Mouse (Mus musculus) adrenal gland, postnatal 4 days (tissue): ENCODE measurements at regions not wholly inside any gene's neighbourhood (a gene's known extent, or its start where the extent isn't known, plus 50 kb on each side); places are given as distances from the start of the nearest gene placed in this dataset.
A peak's percentile ranks its signal among the peaks of the same experiment; 100 is the strongest.
"Not testable (repeated sequence)": the region's sequence is repeated elsewhere in the genome, so short reads cannot be mapped to it uniquely, and the experiment has no call there.

ENCODE experiments used
- DNase-seq, 2 experiments: peaks; one replicate each; pipeline ENCODE4 v3.0.0; 2021 to 2022; ENCODE audit warnings: low spot score in 2 of 2, mixed read lengths in 2 of 2

- DNase-seq: not testable (repeated sequence)
Measured at GRCm38 (mm10) chr19:8496561-8496960, 91.7 kb upstream of the Slc22a30 start.

- not testable (repeated sequence) for DNase-seq
Measured at GRCm38 (mm10) chr19:8497526-8497925, 92.6 kb upstream of the Slc22a30 start.

DNA sequence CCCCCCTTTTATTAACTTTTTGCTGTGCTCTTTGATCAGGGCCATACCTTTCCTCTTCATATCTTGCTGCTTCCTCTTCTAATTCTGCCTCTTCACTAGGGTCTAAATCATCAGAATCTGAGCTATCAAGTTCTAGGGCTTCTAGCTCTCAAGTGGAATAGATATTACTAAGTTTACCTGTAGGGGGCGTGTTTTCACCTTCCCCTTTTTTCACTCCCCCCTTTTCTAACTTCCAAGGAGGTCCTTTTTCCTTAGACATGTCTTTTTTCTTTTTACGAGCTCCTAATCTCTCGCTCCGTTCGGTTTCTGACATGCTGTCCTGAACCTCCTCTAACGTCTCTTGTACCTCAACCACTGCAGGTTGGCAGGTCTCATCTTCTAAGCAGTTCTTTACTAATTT lies 73.3 kb upstream of the Slc22a8 start:
- DNase-seq: not testable (repeated sequence)

DNA sequence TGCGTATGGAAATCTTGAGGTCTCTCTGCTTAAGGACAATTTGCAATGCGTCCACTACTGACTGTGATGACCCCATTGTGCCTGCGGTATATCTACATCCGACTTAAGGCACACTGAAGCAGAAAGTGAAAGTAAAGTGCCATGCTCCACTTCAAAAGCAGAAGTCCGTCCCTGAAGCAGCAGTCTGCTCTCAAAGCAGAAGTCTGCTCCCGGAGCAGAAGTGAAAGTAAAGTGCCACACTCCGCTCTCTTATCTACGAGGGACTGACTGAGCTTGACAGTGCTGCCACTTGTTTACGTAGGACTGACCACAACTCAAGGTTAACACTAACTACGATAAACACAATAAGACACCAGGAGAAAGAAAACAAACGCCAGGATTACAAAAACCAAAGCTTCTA lies 72.8 kb upstream of the Slc22a8 start:
- DNase-seq: peak in 1 of 2 experiments; percentile 6

DNA sequence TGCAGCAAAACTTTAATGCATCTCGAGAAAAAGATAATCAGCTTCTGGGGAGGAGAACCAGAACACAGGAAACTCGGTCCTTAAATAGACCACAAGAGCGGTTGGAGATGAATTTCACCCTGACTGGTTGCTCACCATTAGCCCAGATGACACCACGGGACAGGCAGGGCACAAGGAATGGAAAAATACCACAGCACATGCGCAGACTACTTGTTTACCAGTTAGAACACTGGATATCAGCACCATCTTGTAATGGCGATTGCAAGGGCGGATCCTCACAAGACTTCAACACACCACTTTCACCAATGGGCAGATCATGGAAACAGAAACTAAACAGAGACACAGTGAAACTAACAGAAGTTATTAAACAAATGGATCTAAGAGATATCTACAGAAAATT lies 72.1 kb upstream of the Slc22a8 start:
- not testable (repeated sequence) for DNase-seq

DNA sequence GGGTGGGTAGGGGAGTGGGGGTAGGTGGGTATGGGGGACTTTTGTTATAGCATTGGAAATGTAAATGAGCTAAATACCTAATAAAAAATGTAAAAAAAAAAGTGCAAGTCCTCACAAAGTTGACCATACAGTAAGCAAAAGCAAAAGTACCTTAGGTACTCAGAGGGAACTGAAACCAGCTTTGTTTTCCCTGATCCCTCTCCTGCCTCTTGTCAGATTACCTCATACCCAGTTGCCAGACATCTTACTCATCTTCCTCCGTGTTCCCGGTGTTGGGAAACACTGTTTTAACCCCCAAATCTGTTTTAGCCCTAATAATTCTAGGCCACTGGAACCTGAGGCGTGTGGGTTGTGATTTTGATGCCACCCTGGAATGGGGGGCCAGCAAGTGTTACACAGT lies 56.5 kb upstream of the Slc22a8 start:
- DNase-seq: no peak

DNA sequence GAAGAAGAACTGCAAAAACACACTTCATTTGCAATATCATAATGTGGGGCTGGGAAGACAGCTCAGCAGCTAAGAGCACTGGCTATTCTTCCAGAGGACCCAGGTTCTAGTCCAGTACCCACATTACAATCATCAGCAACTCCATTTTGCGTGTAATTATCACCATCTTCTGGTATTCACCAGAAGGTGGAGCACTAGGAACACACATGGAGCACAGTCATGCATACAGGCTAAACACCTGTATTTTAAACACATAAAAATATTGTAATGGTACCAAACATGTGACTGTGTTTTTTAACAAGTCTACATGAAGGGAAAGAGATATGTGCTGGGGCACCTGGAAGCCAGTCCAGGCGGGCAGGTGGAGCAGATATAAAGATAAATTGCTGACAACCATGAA lies 55.0 kb upstream of the Slc22a8 start:
- no peak for DNase-seq
